Mouse (Mus musculus) testis, adult 2 months (tissue): ENCODE data around the gene Rffl.

Experiments used
- CTCF ChIP-seq: fragments of 200-500 bp; IDR thresholded peaks from 2 replicates; pipeline ENCODE4 v1.5.1; 2012; ENCODE audit warnings: low read depth, mild to moderate bottlenecking, inconsistent platforms, low read length, moderate library complexity; ENCODE audit not compliant: control insufficient read depth, insufficient read depth, insufficient replicate concordance
- POLR2A ChIP-seq: fragments of 200-500 bp; IDR thresholded peaks from 2 replicates; pipeline ENCODE4 v1.6.1; 2012; ENCODE audit warnings: low read depth, mild to moderate bottlenecking, inconsistent platforms, low read length, moderate library complexity; ENCODE audit not compliant: control insufficient read depth

- TF ChIP-seq POLR2A = no peak
- peak; percentile 60; the same call in 1 of the 2 replicates for TF ChIP-seq CTCF
These were observed 51.7 kb downstream of the Rffl start for GRCm38 (mm10) chr11:82819350-82819749.
